Mouse (Mus musculus): ENCODE measurements around the gene Rag1. TPM values are rescaled to one million over a fixed set of nuclear protein-coding genes. Genes with fewer than 3 reads are reported as not detected.

The Rag1 gene
- polyA plus RNA-seq, 1 experiment = 0.16 TPM

DNA sequence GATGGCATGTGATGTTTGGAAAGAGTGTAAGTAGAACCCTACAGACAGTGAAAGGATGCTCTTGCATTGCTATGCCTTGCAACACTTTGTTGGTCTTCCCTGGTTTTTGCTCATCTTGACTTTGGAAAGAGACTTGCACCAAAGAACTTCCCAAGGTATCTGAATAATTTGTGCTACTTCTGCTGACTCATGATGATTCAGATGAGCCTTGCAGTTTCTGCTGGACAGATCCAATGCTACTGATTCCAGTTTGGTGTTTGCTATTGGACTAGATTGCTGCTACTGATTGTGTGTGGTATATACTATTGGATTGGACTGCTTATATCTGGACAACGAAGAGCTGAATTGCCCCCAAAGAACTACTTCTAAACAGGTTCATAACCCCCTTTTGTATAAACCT lies 46.2 kb downstream of the Rag1 start:
- no peak for TF ChIP-seq CTCF (IDR thresholded peaks at IDR 0.05; ENCODE audit: borderline replicate concordance, extremely low read depth, insufficient read depth, insufficient read length)
- no peak for TF ChIP-seq POLR2A (IDR thresholded peaks at IDR 0.05; ENCODE audit: borderline replicate concordance, extremely low read depth, insufficient read depth, insufficient read length, poor library complexity, severe bottlenecking)
- no peak for DNase-seq (ENCODE audit: low read depth)

DNA sequence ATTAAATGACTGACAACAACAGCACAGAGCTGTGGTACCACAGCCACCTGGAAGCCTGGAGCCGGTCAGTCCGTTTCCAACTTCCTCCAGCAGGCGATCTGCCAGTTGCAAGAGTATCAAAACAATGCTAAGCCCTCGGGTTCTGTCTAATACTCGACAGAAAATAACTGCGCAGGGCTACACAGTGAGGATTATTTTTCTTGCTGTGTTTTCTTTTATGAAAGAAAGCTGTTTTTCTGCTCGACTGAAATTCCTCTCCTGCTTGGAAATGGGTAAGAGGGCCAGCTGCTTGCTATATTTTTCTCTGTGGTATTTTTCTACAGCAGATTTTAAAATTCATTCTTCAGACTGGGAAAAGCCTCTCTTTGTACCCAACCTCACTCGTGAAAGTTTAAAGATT lies 48.6 kb downstream of the Rag1 start:
- TF ChIP-seq POLR2A (IDR thresholded peaks at IDR 0.05; ENCODE audit: borderline replicate concordance, extremely low read depth, insufficient read depth, insufficient read length, poor library complexity, severe bottlenecking) = no peak
- peak; percentile 39; the same call in 1 of the 2 replicates for TF ChIP-seq CTCF (IDR thresholded peaks at IDR 0.05; ENCODE audit: borderline replicate concordance, extremely low read depth, insufficient read depth, insufficient read length)
- DNase-seq (ENCODE audit: low read depth) = peak; percentile 87

DNA sequence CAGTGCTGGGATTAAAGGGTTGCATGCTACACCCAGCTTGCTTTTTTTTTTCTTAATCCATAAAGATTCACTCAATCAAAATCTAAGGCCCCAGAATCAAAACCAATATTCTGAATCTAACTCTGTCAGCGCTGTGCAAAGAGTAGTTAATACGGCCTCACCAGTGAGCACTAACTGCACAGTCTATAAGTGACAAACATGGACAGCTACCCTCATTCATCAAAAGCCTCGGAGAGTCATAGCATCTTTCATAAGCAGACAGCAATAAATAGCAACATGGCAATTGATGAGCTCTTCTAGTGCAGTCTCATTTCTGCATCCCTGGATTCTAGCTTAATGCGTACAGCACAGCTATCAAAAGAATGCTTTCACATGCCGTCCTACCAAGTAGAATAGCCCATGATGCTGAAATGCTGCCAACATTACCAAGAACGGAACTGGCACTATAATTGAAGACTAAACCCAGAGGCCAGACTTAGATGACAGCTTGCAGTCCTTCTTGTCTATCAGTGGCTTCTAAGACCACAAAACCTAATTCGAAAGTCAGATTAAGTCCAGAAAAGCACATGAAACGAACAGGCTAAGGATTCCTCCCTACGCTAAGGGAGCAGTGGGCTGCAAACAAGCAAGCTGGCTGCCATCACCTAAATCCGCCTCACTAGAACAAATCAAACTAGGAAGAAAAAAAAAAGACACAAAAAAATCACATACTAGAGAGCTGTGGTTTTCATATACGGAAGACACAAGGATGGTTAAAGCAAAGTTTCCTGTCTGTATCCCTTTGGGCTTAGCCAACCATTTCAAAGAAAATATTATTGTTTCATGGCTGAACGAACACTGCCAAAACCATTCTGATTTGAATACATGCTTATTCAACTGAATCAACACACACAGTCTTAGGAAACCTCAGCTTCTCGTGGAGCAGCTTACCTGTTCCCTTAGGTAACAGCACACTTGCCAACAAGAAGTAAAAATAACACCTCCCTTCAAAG lies 50.8 kb downstream of the Rag1 start:
- DNase-seq (ENCODE audit: low read depth) = peak; percentile 86
- TF ChIP-seq POLR2A (IDR thresholded peaks at IDR 0.05; ENCODE audit: borderline replicate concordance, extremely low read depth, insufficient read depth, insufficient read length, poor library complexity, severe bottlenecking) (no peak), CTCF (IDR thresholded peaks at IDR 0.05; ENCODE audit: borderline replicate concordance, extremely low read depth, insufficient read depth, insufficient read length) (no peak)

DNA sequence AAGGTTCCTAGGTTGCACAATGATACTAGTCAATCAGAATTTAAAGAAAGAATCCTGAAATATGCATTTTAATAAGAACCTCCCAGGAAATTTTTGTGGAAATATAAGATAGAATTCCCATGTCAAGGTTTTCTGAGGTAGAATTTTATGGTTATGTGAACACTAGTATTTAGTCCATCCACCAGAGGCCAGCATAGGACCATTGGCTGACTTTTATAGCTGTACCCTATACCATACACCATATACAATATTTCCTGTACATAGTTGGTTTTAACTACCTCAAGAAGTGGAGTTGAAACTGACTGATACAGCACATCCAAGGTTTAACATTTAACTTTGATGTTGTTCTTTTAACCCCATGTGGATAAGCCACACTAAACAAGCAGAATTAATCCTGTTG lies 52.1 kb downstream of the Rag1 start:
- DNase-seq (ENCODE audit: low read depth) = no peak
- no peak for TF ChIP-seq POLR2A (IDR thresholded peaks at IDR 0.05; ENCODE audit: borderline replicate concordance, extremely low read depth, insufficient read depth, insufficient read length, poor library complexity, severe bottlenecking)
- 0 out of 2 replicates have a peak, but pooled peaks have one; percentile 8 for TF ChIP-seq CTCF (IDR thresholded peaks at IDR 0.05; ENCODE audit: borderline replicate concordance, extremely low read depth, insufficient read depth, insufficient read length)

DNA sequence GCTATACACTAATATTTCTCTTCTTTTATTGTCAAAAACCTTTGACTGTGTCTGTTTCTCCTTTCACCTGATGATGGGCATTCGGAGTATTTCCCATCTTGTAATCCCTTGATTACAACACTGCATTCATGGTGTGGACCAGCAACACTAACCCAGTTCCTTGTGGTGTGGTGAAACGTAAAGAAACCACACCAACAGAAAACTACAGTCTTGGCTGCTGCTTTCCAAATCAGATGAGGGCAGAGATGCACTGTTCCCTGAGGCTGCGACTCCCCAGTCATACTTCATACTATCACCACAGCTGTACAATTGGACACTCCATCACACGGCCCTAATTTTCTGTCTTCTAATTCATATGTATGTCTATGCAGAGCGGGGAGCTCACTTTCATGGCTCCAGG lies 54.6 kb downstream of the Rag1 start:
- no peak for TF ChIP-seq CTCF (IDR thresholded peaks at IDR 0.05; ENCODE audit: borderline replicate concordance, extremely low read depth, insufficient read depth, insufficient read length)
- no peak for TF ChIP-seq POLR2A (IDR thresholded peaks at IDR 0.05; ENCODE audit: borderline replicate concordance, extremely low read depth, insufficient read depth, insufficient read length, poor library complexity, severe bottlenecking)
- no peak for DNase-seq (ENCODE audit: low read depth)

DNA sequence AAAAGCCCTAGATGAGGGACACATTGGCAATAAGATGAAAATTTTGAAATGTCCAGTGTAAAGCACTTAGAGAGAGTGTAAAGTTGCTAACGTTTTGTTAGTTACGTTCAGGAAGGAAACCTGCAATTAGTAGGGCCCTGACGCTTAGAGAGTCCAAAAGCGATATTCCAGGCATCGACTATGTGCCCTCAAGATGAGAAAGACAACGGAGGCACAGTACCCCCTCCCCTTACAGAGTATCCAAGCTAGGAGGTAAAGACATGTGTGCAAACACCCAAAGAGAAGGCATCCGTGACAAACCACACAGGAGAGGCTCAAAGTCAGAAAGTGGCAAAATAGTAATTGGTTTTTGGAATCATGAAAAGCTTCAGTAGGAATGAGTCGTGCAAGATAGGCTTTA lies 56.4 kb downstream of the Rag1 start:
- DNase-seq (ENCODE audit: low read depth) = no peak
- TF ChIP-seq CTCF (IDR thresholded peaks at IDR 0.05; ENCODE audit: borderline replicate concordance, extremely low read depth, insufficient read depth, insufficient read length) (no peak), POLR2A (IDR thresholded peaks at IDR 0.05; ENCODE audit: borderline replicate concordance, extremely low read depth, insufficient read depth, insufficient read length, poor library complexity, severe bottlenecking) (no peak)

DNA sequence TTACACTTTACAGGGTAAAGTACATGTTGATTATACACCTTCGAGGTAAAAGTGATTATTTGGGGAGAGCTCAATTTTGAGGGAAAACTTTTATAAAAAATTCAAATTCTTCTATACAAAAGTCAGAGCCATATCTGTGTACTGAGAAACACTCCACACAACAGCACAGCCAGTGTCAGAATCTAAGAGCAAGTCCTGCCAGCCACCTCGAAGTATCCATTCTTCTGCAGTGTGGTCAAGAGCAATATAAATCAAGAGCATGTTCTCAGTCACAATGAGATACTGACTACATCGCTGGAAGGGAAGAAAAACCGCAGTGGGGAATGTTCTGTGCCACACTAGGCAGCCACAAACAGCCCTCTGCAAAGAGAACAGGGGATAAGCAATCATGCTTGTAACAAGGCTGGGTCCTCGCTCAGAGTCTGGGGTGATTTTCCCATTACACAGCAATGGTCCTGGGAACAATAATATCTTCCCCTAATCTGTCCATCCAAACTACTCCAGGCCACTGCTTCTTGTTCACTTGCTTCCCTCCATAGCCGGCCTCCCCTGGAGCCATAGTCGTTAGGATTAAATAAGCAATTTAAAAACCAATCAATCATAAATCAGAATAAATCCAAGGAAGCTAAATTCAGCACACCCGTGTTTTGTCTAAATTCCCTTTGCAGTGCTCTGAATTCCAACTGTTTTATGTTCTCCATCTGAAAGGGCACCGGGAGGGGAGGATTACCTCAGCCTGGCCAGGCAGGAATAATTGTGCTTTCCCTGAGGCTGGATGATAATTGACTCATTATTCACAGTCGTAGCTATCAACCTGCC lies 57.1 kb downstream of the Rag1 start:
- DNase-seq (ENCODE audit: low read depth) = peak; percentile 94
- TF ChIP-seq CTCF (IDR thresholded peaks at IDR 0.05; ENCODE audit: borderline replicate concordance, extremely low read depth, insufficient read depth, insufficient read length) = no peak
- no peak for TF ChIP-seq POLR2A (IDR thresholded peaks at IDR 0.05; ENCODE audit: borderline replicate concordance, extremely low read depth, insufficient read depth, insufficient read length, poor library complexity, severe bottlenecking)

DNA sequence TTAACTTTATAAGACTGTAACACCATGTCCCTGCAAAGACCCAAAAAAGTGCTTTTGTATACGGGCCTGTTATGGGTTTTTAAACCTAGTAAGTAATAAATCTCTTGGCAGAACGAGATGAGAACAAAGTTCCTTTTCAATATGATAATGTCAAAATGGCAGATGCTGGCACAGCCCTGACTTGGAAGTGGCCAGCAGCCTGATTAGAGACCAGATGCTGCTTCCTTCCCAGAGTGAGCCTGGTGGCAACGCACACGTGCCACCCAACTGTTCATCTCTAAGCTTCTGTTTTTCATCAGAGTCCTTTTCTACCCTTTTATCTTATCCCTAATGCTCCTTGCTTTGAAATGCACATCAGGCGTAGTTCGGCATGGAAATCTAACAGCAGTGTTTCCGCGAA lies 57.9 kb downstream of the Rag1 start:
- TF ChIP-seq CTCF (IDR thresholded peaks at IDR 0.05; ENCODE audit: borderline replicate concordance, extremely low read depth, insufficient read depth, insufficient read length) = no peak
- TF ChIP-seq POLR2A (IDR thresholded peaks at IDR 0.05; ENCODE audit: borderline replicate concordance, extremely low read depth, insufficient read depth, insufficient read length, poor library complexity, severe bottlenecking) = no peak
- DNase-seq (ENCODE audit: low read depth) = peak; percentile 84

Other genes starting within 250 kb of the Rag1 start
- gene Rag2, start 24.8 kb downstream of the Rag1 start, polyA plus RNA-seq (2012; rRNA removed) = 0.03 TPM in 1 of 2 replicates, not detected in the other
- 19.1 and 20.2 TPM in 2 replicates for gene B230118H07Rik, start within 50 bp of the Rag1 start, polyA plus RNA-seq (2012; rRNA removed)
- 15.1 and 15.9 TPM in 2 replicates for gene Traf6, start 28.9 kb upstream of the Rag1 start, polyA plus RNA-seq (2012; rRNA removed)
- 4.1 and 4.7 TPM in 2 replicates for gene Prr5l, start 233.5 kb upstream of the Rag1 start, polyA plus RNA-seq (2012; rRNA removed)
- gene Commd9, start 236.7 kb upstream of the Rag1 start, polyA plus RNA-seq (2012; rRNA removed) = 137 and 182 TPM in 2 replicates

Data from brain, embryonic 14.5 days (tissue).